Mouse (Mus musculus): ENCODE data around the gene Gdf7. TPM values are rescaled to one million over a fixed set of nuclear protein-coding genes. Genes with fewer than 3 reads are reported as not detected.
A peak's percentile ranks its signal among the peaks of the same experiment; 100 is the strongest.

The Gdf7 gene
- polyA plus RNA-seq, 1 experiment from 2014 or later = not detected

DNA sequence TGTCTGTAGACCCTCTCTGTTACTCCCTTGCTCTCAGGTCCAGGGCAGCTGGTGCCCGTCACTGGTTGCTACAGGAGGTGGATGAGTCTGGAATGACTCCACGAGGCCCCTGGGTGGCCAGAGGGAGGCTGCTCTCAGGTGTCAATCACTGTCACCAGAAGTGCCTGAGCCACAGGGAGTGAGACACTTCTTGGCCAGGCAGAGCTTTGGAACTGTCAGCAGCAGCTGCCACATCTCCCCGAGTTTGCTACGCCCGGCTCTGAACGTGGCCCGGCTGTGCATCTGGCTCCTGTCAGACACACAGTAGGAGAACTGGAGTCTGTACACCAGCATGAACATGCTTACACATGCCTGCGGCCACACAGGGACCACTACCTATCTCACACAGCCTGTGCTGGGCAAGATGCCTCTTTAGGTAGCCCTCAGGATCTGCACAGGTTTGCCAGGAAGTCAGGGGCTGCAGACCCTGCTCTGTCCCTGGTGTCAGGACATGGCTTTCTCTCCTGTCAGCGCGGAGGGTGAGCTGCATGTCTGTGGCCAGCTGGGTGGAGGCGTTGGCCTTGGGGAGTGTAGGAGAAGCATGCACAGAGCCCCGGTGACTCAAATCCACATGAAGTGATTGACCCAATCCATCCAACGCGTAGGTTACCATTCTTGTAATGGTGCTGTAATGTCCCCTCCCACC lies 29.9 kb upstream of the Gdf7 start:
- Histone ChIP-seq H3K36me3 (ENCODE audit: control insufficient read depth, insufficient read depth) (peaks cover 40% of the 10 kb centered on the region), H3K4me2 (replicated peaks; ENCODE audit: low read depth) (no peak overlapping the region), H3K9ac (ENCODE audit: low read depth, low read length) (no peak overlapping the region), H3K4me1 (replicated peaks; ENCODE audit: control insufficient read depth, insufficient read depth, low read length) (no peaks in the 10 kb centered on the region), H3K27me3 (replicated peaks; ENCODE audit: control insufficient read depth, insufficient read depth, low read length) (no peaks in the 10 kb centered on the region), H3K4me3 (ENCODE audit: low read depth, low read length) (no peak overlapping the region), H3K9me3 (ENCODE audit: control insufficient read depth) (no peaks in the 10 kb centered on the region), H3K27ac (ENCODE audit: low read depth, low read length) (no peak overlapping the region)
- no peak for ATAC-seq
- WGBS = 64% methylated on average over 14 of the region's 14 CpGs
- TF ChIP-seq CTCF (IDR thresholded peaks at IDR 0.05; ENCODE audit: low read depth) = no peak

DNA sequence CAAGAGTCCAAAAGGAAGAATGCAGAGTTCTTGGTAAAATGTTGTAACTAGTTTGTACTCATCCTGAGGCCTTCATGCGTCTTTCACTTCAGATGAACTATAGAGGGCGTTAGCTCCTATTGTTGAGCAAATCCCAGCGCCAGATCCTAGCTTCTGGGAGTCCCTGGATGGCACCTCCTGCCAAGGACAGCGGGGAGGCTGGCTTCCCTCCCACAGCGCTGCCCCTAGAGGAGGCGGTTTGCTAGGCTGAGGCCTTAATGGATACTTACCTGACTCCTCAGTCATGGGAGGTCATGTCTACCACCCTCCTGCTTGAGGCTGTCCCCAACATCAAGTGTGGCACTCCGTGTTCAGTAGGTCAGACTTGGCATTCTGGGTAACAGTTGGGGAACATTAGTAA lies 27.5 kb upstream of the Gdf7 start:
- H3K27ac ChIP-seq (ENCODE audit: low read depth, low read length) = no peak overlapping the region
- no peaks in the 10 kb centered on the region for H3K9me3 ChIP-seq (ENCODE audit: control insufficient read depth)
- no peak overlapping the region for H3K4me3 ChIP-seq (ENCODE audit: low read depth, low read length)
- 94% methylated on average over 7 of the region's 7 CpGs for WGBS
- no peak for ATAC-seq
- peak; percentile 44 for TF ChIP-seq CTCF (IDR thresholded peaks at IDR 0.05; ENCODE audit: low read depth)
- H3K4me1 ChIP-seq (replicated peaks; ENCODE audit: control insufficient read depth, insufficient read depth, low read length) = no peaks in the 10 kb centered on the region
- no peaks in the 10 kb centered on the region for H3K27me3 ChIP-seq (replicated peaks; ENCODE audit: control insufficient read depth, insufficient read depth, low read length)
- H3K36me3 ChIP-seq (ENCODE audit: control insufficient read depth, insufficient read depth) = peaks cover 43% of the 10 kb centered on the region; the same call in 1 of the 2 replicates
- no peak overlapping the region for H3K4me2 ChIP-seq (replicated peaks; ENCODE audit: low read depth)
- no peak overlapping the region for H3K9ac ChIP-seq (ENCODE audit: low read depth, low read length)

- Histone ChIP-seq H3K27ac (ENCODE audit: low read depth, low read length) (no peak overlapping the region), H3K9me3 (ENCODE audit: control insufficient read depth) (no peaks in the 10 kb centered on the region), H3K36me3 (ENCODE audit: control insufficient read depth, insufficient read depth) (peaks cover 55% of the 10 kb centered on the region), H3K4me1 (replicated peaks; ENCODE audit: control insufficient read depth, insufficient read depth, low read length) (no peaks in the 10 kb centered on the region), H3K9ac (ENCODE audit: low read depth, low read length) (no peak overlapping the region), H3K4me2 (replicated peaks; ENCODE audit: low read depth) (no peak overlapping the region), H3K27me3 (replicated peaks; ENCODE audit: control insufficient read depth, insufficient read depth, low read length) (no peaks in the 10 kb centered on the region), H3K4me3 (ENCODE audit: low read depth, low read length) (no peak overlapping the region)
- no peak for ATAC-seq
- no peak for TF ChIP-seq CTCF (IDR thresholded peaks at IDR 0.05; ENCODE audit: low read depth)
- WGBS = 89% methylated on average over 1 of the region's 1 CpGs
Measured at GRCm38 (mm10) chr12:8327675-8328053, 25.9 kb upstream of the Gdf7 start.

DNA sequence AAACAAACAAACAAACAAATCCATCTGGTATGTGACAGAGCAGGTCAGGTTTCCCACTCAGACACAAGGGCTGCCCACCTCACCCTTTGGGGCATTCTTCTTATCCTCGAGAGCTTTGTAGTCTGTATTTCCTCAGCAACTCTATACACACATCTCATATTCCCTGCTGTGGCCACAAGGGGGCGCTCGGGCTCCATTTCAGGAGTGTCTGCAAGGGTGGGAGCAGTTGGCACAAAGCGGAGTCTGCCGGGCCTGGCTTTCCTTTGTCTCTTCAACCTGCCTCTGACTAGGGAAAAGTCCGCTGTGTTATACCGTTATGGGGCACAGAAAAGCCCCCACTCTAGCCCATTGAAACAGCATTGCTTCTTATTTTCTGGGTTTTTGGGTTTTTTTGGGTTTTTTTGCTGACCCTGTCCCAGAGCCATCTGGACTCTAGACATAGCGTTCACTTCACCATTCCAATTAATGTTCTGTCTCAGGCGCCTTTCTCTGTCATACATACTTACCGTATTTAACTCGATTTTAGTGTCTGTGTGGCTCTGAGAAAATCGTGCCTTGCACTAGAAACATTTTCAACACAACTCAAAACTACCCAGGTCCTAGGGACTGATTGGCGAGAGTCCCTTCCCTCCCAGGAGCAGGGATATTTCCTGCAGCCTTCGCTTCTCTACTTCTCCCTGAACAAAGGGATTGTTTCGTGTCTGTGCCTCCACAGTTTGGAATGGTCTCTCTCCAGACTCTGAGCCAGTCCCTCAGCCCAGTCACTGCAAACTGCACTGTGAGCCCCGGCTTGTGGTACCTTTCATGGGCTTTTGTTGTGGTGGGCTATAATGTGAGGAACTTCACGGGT lies 25.3 kb upstream of the Gdf7 start:
- H3K27me3 ChIP-seq (replicated peaks; ENCODE audit: control insufficient read depth, insufficient read depth, low read length) = no peaks in the 10 kb centered on the region
- ATAC-seq = peak; percentile 72
- WGBS = 41% methylated on average over 17 of the region's 17 CpGs
- H3K36me3 ChIP-seq (ENCODE audit: control insufficient read depth, insufficient read depth) = peaks cover 61% of the 10 kb centered on the region
- peak; percentile 99 for TF ChIP-seq CTCF (IDR thresholded peaks at IDR 0.05; ENCODE audit: low read depth)
- no peaks in the 10 kb centered on the region for H3K4me1 ChIP-seq (replicated peaks; ENCODE audit: control insufficient read depth, insufficient read depth, low read length)
- H3K9me3 ChIP-seq (ENCODE audit: control insufficient read depth) = no peaks in the 10 kb centered on the region
- 0 out of 2 replicates have a peak overlapping the region, but pooled peaks have one; percentile 31 for H3K9ac ChIP-seq (ENCODE audit: low read depth, low read length)
- no peak overlapping the region for H3K27ac ChIP-seq (ENCODE audit: low read depth, low read length)
- no peak overlapping the region for H3K4me3 ChIP-seq (ENCODE audit: low read depth, low read length)
- H3K4me2 ChIP-seq (replicated peaks; ENCODE audit: low read depth) = 0 out of 2 replicates have a peak overlapping the region, but pooled peaks have one; percentile 9

DNA sequence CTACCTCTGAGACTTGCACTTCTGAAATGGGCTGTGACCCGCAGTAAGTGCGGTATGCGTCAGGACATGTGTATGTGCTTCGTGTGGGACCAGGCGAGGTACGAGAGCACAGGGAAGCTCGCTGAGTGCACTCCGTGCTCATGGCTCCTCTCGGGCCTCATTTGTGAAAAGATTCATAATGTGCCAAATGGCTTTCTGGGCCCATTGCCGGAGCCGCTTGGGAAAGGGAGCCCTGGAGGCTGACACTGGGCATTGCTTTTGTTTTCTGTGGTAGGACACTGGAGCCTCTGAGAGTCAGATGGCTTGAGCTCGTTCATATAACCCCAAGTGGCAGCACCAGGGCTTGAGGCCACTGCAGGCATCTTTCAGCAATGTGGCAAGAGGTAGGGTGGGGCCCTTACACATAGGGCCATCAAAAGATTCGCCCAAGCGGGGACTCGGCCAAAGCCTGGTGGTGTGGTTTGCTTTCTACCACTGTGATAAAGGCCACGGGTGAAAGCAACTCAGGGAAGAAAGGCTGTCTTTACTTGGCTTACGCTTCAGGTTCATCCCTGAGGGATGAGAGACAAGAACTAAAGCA lies 24.3 kb upstream of the Gdf7 start:
- Histone ChIP-seq H3K27me3 (replicated peaks; ENCODE audit: control insufficient read depth, insufficient read depth, low read length) (no peaks in the 10 kb centered on the region), H3K4me2 (replicated peaks; ENCODE audit: low read depth) (no peak overlapping the region), H3K9ac (ENCODE audit: low read depth, low read length) (no peak overlapping the region), H3K9me3 (ENCODE audit: control insufficient read depth) (no peaks in the 10 kb centered on the region), H3K4me3 (ENCODE audit: low read depth, low read length) (no peak overlapping the region), H3K27ac (ENCODE audit: low read depth, low read length) (no peak overlapping the region), H3K36me3 (ENCODE audit: control insufficient read depth, insufficient read depth) (peaks cover 63% of the 10 kb centered on the region), H3K4me1 (replicated peaks; ENCODE audit: control insufficient read depth, insufficient read depth, low read length) (no peaks in the 10 kb centered on the region)
- no peak for TF ChIP-seq CTCF (IDR thresholded peaks at IDR 0.05; ENCODE audit: low read depth)
- WGBS = 92% methylated on average over 17 of the region's 17 CpGs
- no peak for ATAC-seq

- ATAC-seq = no peak
- TF ChIP-seq CTCF (IDR thresholded peaks at IDR 0.05; ENCODE audit: low read depth) = no peak
- WGBS = 90% methylated on average over 13 of the region's 13 CpGs
Measured at GRCm38 (mm10) chr12:8325245-8325942, 23.6 kb upstream of the Gdf7 start.

More at GRCm38 (mm10) chr12:8325245-8325942, 23.6 kb upstream of the Gdf7 start:
- peaks cover 62% of the 10 kb centered on the region for H3K36me3 ChIP-seq (ENCODE audit: control insufficient read depth, insufficient read depth)
- no peak overlapping the region for H3K9ac ChIP-seq (ENCODE audit: low read depth, low read length)
- no peak overlapping the region for H3K27ac ChIP-seq (ENCODE audit: low read depth, low read length)
- H3K9me3 ChIP-seq (ENCODE audit: control insufficient read depth) = no peaks in the 10 kb centered on the region
- no peak overlapping the region for H3K4me3 ChIP-seq (ENCODE audit: low read depth, low read length)
- no peaks in the 10 kb centered on the region for H3K4me1 ChIP-seq (replicated peaks; ENCODE audit: control insufficient read depth, insufficient read depth, low read length)
- no peaks in the 10 kb centered on the region for H3K27me3 ChIP-seq (replicated peaks; ENCODE audit: control insufficient read depth, insufficient read depth, low read length)
- no peak overlapping the region for H3K4me2 ChIP-seq (replicated peaks; ENCODE audit: low read depth)

Measured in intestine, postnatal 0 days (tissue).